Mouse (Mus musculus) cortical plate, adult 2 months (tissue): ENCODE data around the gene Trim75. TPM values are rescaled to one million over a fixed set of nuclear protein-coding genes. Genes with fewer than 3 reads are reported as not detected.
A peak's percentile ranks its signal among the peaks of the same experiment; 100 is the strongest.

ENCODE experiments used
- H3K27ac ChIP-seq: fragments of 200-500 bp; 2 replicates; pipeline ENCODE4 v1.5.1; 2012; ENCODE audit warnings: low read length, control low read depth, inconsistent platforms; ENCODE audit not compliant: insufficient read depth
- H3K4me1 ChIP-seq: fragments of 200-500 bp; 2 replicates; pipeline ENCODE4 v1.6.1; 2011; ENCODE audit warnings: low read length; ENCODE audit not compliant: control insufficient read depth, insufficient read depth
- H3K4me3 ChIP-seq: fragments of 200-500 bp; 2 replicates; pipeline ENCODE4 v1.5.1; 2011; ENCODE audit warnings: mild to moderate bottlenecking, low read length, control low read depth; ENCODE audit not compliant: insufficient read depth
- CTCF ChIP-seq: fragments of 200-500 bp; IDR thresholded peaks from 2 replicates; pipeline ENCODE4 v1.5.1; 2011; ENCODE audit warnings: mild to moderate bottlenecking, control low read depth, low read length; ENCODE audit not compliant: insufficient read depth; ENCODE audit errors: extremely low read depth
- POLR2A ChIP-seq: fragments of 200-500 bp; IDR thresholded peaks from 2 replicates; pipeline ENCODE4 v1.6.1; 2011; ENCODE audit warnings: mild to moderate bottlenecking, low read length, control low read depth; ENCODE audit not compliant: insufficient read depth; ENCODE audit errors: extremely low read depth
- polyA plus RNA-seq: library from polyadenylated mRNA; depleted of rRNA; stranded (reverse); fragments of >200 nt; gene quantifications from 2 replicates; pipeline ENCODE4 v1.2.3, GENCODE M21; 2012; rRNA removed

The Trim75 gene
- polyA plus RNA-seq, 1 experiment, result not detected

- Histone ChIP-seq H3K4me3 (no peak overlapping the region), H3K4me1 (peaks cover 6% of the 10 kb centered on the region), H3K27ac (no peak overlapping the region)
- TF ChIP-seq CTCF (no peak), POLR2A (no peak)
Observed at GRCm38 (mm10) chr8:64945606-64946005, 42.0 kb downstream of the Trim75 start.

DNA sequence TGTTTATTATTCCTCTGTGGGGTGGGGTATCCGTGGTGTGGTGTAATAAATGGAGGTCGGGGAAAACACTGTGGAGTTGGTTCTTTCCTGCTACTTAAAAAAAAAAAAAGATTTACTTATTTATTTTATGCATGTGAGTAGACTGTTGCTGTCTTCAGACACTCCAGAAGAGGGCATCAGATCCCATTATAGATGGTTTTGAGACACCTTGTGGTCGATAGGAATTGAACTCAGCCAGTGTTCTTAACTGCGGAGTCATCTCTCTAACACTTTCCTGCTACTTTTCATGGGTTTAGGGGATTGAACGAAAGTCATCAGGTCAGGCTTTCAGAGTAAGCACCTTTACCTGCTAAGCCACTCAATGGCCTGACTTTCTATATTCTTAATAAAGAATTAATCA lies 42.8 kb downstream of the Trim75 start:
- no peak for TF ChIP-seq POLR2A
- no peak; the same call in 1 of the 2 replicates for TF ChIP-seq CTCF
- no peak overlapping the region for H3K27ac ChIP-seq
- H3K4me1 ChIP-seq, result peaks cover 6% of the 10 kb centered on the region
- H3K4me3 ChIP-seq, result no peak overlapping the region

GRCm38 (mm10) chr8:64942946-64943345 lies 44.7 kb downstream of the Trim75 start:
- peaks cover 6% of the 10 kb centered on the region for H3K4me1 ChIP-seq
- TF ChIP-seq CTCF (no peak), POLR2A (no peak)
- H3K4me3 ChIP-seq, result no peak overlapping the region
- 0 out of 2 replicates have a peak overlapping the region, but pooled peaks have one; percentile 21 for H3K27ac ChIP-seq

GRCm38 (mm10) chr8:64941495-64941894 lies 46.1 kb downstream of the Trim75 start:
- peaks cover 9% of the 10 kb centered on the region for H3K4me1 ChIP-seq
- no peak overlapping the region for H3K4me3 ChIP-seq
- peak; percentile 98 for TF ChIP-seq CTCF
- no peak for TF ChIP-seq POLR2A
- H3K27ac ChIP-seq, result no peak overlapping the region

DNA sequence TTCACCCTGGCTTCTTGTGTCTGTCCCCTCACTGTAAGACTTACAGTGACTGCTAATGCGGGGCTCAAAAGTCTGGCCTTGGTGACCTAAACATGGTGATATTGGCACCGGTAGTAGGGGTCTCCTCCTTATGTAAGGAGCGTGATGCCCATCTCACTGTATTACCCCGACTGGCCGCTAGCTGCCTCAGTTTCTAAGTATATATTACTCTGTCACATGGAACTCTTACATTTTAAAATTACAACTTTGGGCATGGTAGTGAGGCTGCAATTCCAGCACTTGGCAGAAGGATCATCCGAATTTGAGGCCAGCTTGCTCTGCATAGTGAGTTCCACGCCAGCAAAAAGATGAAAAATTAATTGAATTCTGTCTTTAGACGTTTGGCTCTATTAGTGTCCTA lies 46.6 kb downstream of the Trim75 start:
- Histone ChIP-seq H3K4me3 (no peak overlapping the region), H3K27ac (no peak overlapping the region), H3K4me1 (peaks cover 7% of the 10 kb centered on the region)
- TF ChIP-seq CTCF, result no peak
- TF ChIP-seq POLR2A, result no peak

DNA sequence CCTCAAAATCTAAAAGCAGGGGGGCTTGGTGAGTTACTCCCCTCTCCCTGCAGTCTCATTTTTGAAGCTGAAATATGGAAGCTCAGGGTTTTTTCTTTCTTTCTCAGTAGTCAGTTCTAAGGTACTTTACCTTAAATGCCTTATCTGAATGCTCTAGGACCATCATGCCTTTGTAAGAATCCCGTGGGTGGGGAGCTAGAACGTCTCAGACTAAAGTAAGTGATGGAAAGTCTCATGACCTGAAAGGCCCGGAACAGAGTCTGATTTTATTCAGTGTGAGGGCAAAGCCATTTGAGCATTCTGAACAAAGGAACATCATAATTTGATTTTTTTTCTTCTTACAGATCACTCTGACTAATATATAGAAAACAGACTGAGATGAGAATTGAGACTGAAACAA lies 52.6 kb downstream of the Trim75 start:
- TF ChIP-seq POLR2A (no peak), CTCF (no peak)
- Histone ChIP-seq H3K27ac (no peak overlapping the region), H3K4me1 (peaks cover 2% of the 10 kb centered on the region)

More for the DNA sequence above, 52.6 kb downstream of the Trim75 start:
- H3K4me3 ChIP-seq, result no peak overlapping the region

Other genes with a start within 250 kb of the Trim75 start
- gene Klhl2, start 137.8 kb downstream of the Trim75 start, polyA plus RNA-seq, result 133 and 138 TPM in 2 replicates
- gene Tmem192, start 40.6 kb downstream of the Trim75 start, polyA plus RNA-seq, result 31.7 and 36.8 TPM in 2 replicates
- gene Trim61, start 30.7 kb upstream of the Trim75 start, polyA plus RNA-seq, result 0.13 TPM in 1 of 2 replicates, not detected in the other
- not detected in 2 replicates for gene Trim60, start 30.8 kb upstream of the Trim75 start, polyA plus RNA-seq
- not detected in 2 replicates for gene Apela, start 49.5 kb upstream of the Trim75 start, polyA plus RNA-seq
- not detected in 2 replicates for gene Gm10663, start 87.2 kb upstream of the Trim75 start, polyA plus RNA-seq
- not detected in 2 replicates for gene BC030870, start 141.7 kb upstream of the Trim75 start, polyA plus RNA-seq